Mouse (Mus musculus) MEL (cell line): ENCODE results near the gene Clcn3. TPM values are rescaled to one million over a fixed set of nuclear protein-coding genes. Genes with fewer than 3 reads are reported as not detected.

Source experiments
- DNase-seq: peaks from one replicate; pipeline ENCODE4 v3.0.0; 2011; ENCODE audit warnings: low read depth, low spot score
- H3K27ac ChIP-seq: 2 replicates; pipeline ENCODE4 v1.5.1; 2012; ENCODE audit warnings: low read depth, mild to moderate bottlenecking, control low read depth, low read length, moderate library complexity; ENCODE audit not compliant: control insufficient read depth
- H3K27me3 ChIP-seq, 2 experiments: fragments of 150-350 bp in 1 of 2; sonication (generic) in 1 of 2; 2 replicates each; pipeline ENCODE4 v1.6.1; 2012; ENCODE audit warnings: low read length in 2 of 2, mild to moderate bottlenecking in 2 of 2, improper control_type of control experiment in 1 of 2, moderate library complexity in 1 of 2; ENCODE audit not compliant: insufficient read depth in 2 of 2, control insufficient read depth in 1 of 2
- H3K36me3 ChIP-seq, 2 experiments: 2 replicates each; pipeline ENCODE4 v1.6.1; 2012 to 2014; ENCODE audit warnings: low read length in 2 of 2, improper control_type of control experiment in 1 of 2, inconsistent platforms in 1 of 2, mild to moderate bottlenecking in 1 of 2; ENCODE audit not compliant: insufficient read depth in 2 of 2, control insufficient read depth in 1 of 2
- H3K4me1 ChIP-seq, 2 experiments: fragments of 150-350 bp in 1 of 2; sonication (generic) in 1 of 2; 2 replicates each; pipeline ENCODE4 v1.6.1; 2012; ENCODE audit warnings: low read length in 2 of 2, improper control_type of control experiment in 1 of 2, mild to moderate bottlenecking in 1 of 2; ENCODE audit not compliant: insufficient read depth in 2 of 2, control insufficient read depth in 1 of 2
- H3K4me3 ChIP-seq, 2 experiments: fragments of 150-350 bp in 1 of 2; sonication (generic) in 1 of 2; 2 replicates each; pipeline ENCODE4 v1.5.1; 2012; ENCODE audit warnings: low read depth in 2 of 2, low read length in 2 of 2, mild to moderate bottlenecking in 2 of 2, moderate library complexity in 2 of 2, control low read depth in 1 of 2, improper control_type of control experiment in 1 of 2; ENCODE audit not compliant: control insufficient read depth in 1 of 2, insufficient read depth in 1 of 2
- H3K79me2 ChIP-seq: 2 replicates; pipeline ENCODE4 v1.6.1; 2012; ENCODE audit warnings: mild to moderate bottlenecking, low read length, moderate library complexity; ENCODE audit not compliant: control insufficient read depth, poor library complexity, insufficient read depth
- H3K9ac ChIP-seq: 2 replicates; pipeline ENCODE4 v1.6.1; 2012; ENCODE audit warnings: low read depth, mild to moderate bottlenecking, control low read depth, low read length, moderate library complexity; ENCODE audit not compliant: control insufficient read depth, poor library complexity, severe bottlenecking
- H3K9me3 ChIP-seq: fragments of 150-350 bp; sonication (generic); replicated peaks from 2 replicates; pipeline ENCODE4 v1.6.1; 2012; ENCODE audit warnings: mild to moderate bottlenecking, low read length, improper control_type of control experiment, moderate library complexity; ENCODE audit not compliant: insufficient read depth
- BHLHE40 ChIP-seq: IDR thresholded peaks from 2 replicates; pipeline ENCODE4 v1.6.1; 2012; ENCODE audit warnings: low read depth, mild to moderate bottlenecking, inconsistent platforms, low read length, improper control_type of control experiment, borderline replicate concordance
- CHD1 ChIP-seq: IDR thresholded peaks from 2 replicates; pipeline ENCODE4 v1.6.1; 2012; ENCODE audit warnings: low read depth, mild to moderate bottlenecking, inconsistent platforms, low read length, improper control_type of control experiment
- ELF1 ChIP-seq: IDR thresholded peaks from 2 replicates; pipeline ENCODE4 v1.6.1; 2014; ENCODE audit warnings: low read depth, mild to moderate bottlenecking, inconsistent platforms, low read length, improper control_type of control experiment, moderate library complexity
- EP300 ChIP-seq, 2 experiments: IDR thresholded peaks; 2 replicates each; pipeline ENCODE4 v1.6.1; 2011; ENCODE audit warnings: improper control_type of control experiment in 2 of 2, low read length in 2 of 2, low read depth in 1 of 2, mild to moderate bottlenecking in 1 of 2
- ETS1 ChIP-seq: IDR thresholded peaks from 2 replicates; pipeline ENCODE4 v1.6.1; 2012; ENCODE audit warnings: low read depth, mild to moderate bottlenecking, inconsistent platforms, low read length, improper control_type of control experiment, moderate library complexity
- GATA1 ChIP-seq: IDR thresholded peaks from 2 replicates; pipeline ENCODE4 v1.6.1; 2011; ENCODE audit warnings: low read depth, low read length, improper control_type of control experiment
- MAX ChIP-seq: IDR thresholded peaks from 2 replicates; pipeline ENCODE4 v1.6.1; 2011; ENCODE audit warnings: low read length, improper control_type of control experiment
- MAZ ChIP-seq: IDR thresholded peaks from 2 replicates; pipeline ENCODE4 v1.6.1; 2012; ENCODE audit warnings: low read depth, mild to moderate bottlenecking, inconsistent platforms, low read length, improper control_type of control experiment
- MXI1 ChIP-seq: IDR thresholded peaks from 2 replicates; pipeline ENCODE4 v1.6.1; 2011; ENCODE audit warnings: mild to moderate bottlenecking, low read depth, low read length, improper control_type of control experiment
- NELFE ChIP-seq: IDR thresholded peaks from 2 replicates; pipeline ENCODE4 v1.6.1; 2011; ENCODE audit warnings: low read depth, low read length, improper control_type of control experiment
- RAD21 ChIP-seq: IDR thresholded peaks from 2 replicates; pipeline ENCODE4 v1.6.1; 2011; ENCODE audit warnings: mild to moderate bottlenecking, low read depth, low read length, improper control_type of control experiment
- RCOR1 ChIP-seq: IDR thresholded peaks from 2 replicates; pipeline ENCODE4 v1.6.1; 2012; ENCODE audit warnings: low read depth, mild to moderate bottlenecking, inconsistent platforms, low read length, improper control_type of control experiment
- SIN3A ChIP-seq: IDR thresholded peaks from 2 replicates; pipeline ENCODE4 v1.6.1; 2012; ENCODE audit warnings: low read length, improper control_type of control experiment, inconsistent platforms
- TBP ChIP-seq: IDR thresholded peaks from 2 replicates; pipeline ENCODE4 v1.8.0; 2011; ENCODE audit warnings: low read depth, low read length, improper control_type of control experiment
- TCF12 ChIP-seq: IDR thresholded peaks from 2 replicates; pipeline ENCODE4 v1.6.1; 2014; ENCODE audit warnings: low read depth, mild to moderate bottlenecking, inconsistent platforms, low read length, improper control_type of control experiment, moderate library complexity
- polyA plus RNA-seq, 2 experiments: library from polyadenylated mRNA; stranded (reverse) in 1 of 2; unstranded in 1 of 2; fragments of >175 nt in 1 of 2; fragments of >200 nt in 1 of 2; gene quantifications; 2 replicates each; pipeline versions ENCODE4 v1.2.1 to v1.2.4; 2012; ENCODE audit warnings: low replicate concordance in 2 of 2, low read depth in 1 of 2; ENCODE audit not compliant: insufficient read length in 2 of 2, insufficient read depth in 1 of 2, missing spikeins in 1 of 2
- total RNA-seq: library from RNA; depleted of rRNA; stranded (reverse); fragments of 300-350 nt; gene quantifications from 2 replicates; pipeline ENCODE4 v1.2.3, GENCODE M21; 2012

The Clcn3 gene
- total and polyA plus RNA-seq, 3 experiments, result 28.8 to 65.6 (median 33.0) TPM

GRCm38 (mm10) chr8:60981388-60981787 lies 1.7 kb downstream of the Clcn3 start:
- H3K4me1 ChIP-seq, result peaks cover 16 to 21% of the 10 kb centered on the region in 2 experiments
- H3K27me3 ChIP-seq, result no peaks in the 10 kb centered on the region
- H3K4me3 ChIP-seq, result peak overlapping the region in 1 of 2 experiments; percentile 88; a peak in 1 of 4 replicates
- peaks cover 51% of the 10 kb centered on the region for H3K79me2 ChIP-seq
- H3K9ac ChIP-seq, result peak overlapping the region; percentile 14; the same call in 1 of the 2 replicates
- no peaks in the 10 kb centered on the region for H3K9me3 ChIP-seq
- TF ChIP-seq RCOR1, result peak; percentile 94
- no peak for TF ChIP-seq MAX
- no peak for TF ChIP-seq MXI1
- TF ChIP-seq NELFE, result no peak
- peak; percentile 47; the same call in 1 of the 2 replicates for TF ChIP-seq GATA1
- no peak for TF ChIP-seq SIN3A
- TF ChIP-seq RAD21, result no peak
- TF ChIP-seq TCF12, result 0 out of 2 replicates have a peak, but pooled peaks have one; percentile 15
- TF ChIP-seq EP300 (IDR thresholded peaks at IDR 0.05; ENCODE audit: low read depth in 1 of 2, low read length in 2 of 2), result no peak
- TF ChIP-seq MAZ, result no peak
- no peak for TF ChIP-seq CHD1
- no peak for TF ChIP-seq TBP
- peaks cover 0 to 50% of the 10 kb centered on the region in 2 experiments; a peak in 2 of 4 replicates for H3K36me3 ChIP-seq
- DNase-seq, result peak; percentile 48
- no peak overlapping the region for H3K27ac ChIP-seq

GRCm38 (mm10) chr8:60978496-60978895 lies 4.6 kb downstream of the Clcn3 start:
- peak; percentile 73 for DNase-seq
- Histone ChIP-seq H3K27me3 (no peaks in the 10 kb centered on the region), H3K9me3 (no peaks in the 10 kb centered on the region), H3K36me3 (peaks cover 0 to 64% of the 10 kb centered on the region in 2 experiments; a peak in 3 of 4 replicates), H3K79me2 (peaks cover 55% of the 10 kb centered on the region), H3K4me3 (peak overlapping the region in 1 of 2 experiments; percentile 20; a peak in 1 of 4 replicates), H3K9ac (no peak overlapping the region; the same call in 1 of the 2 replicates), H3K27ac (no peak overlapping the region), H3K4me1 (peaks cover 24 to 33% of the 10 kb centered on the region in 2 experiments)
- peak; percentile 81 for TF ChIP-seq ETS1
- TF ChIP-seq BHLHE40, result 0 out of 2 replicates have a peak, but pooled peaks have one; percentile 15
- no peak for TF ChIP-seq CHD1
- no peak for TF ChIP-seq ELF1
- TF ChIP-seq TBP, result peak; percentile 93
- TF ChIP-seq MXI1, result peak; percentile 31; the same call in 1 of the 2 replicates
- TF ChIP-seq SIN3A, result peak; percentile 45; the same call in 1 of the 2 replicates
